Mouse (Mus musculus) testis, adult 2 months (tissue): ENCODE measurements around the gene Prr5l. TPM values are rescaled to one million over a fixed set of nuclear protein-coding genes. Genes with fewer than 3 reads are reported as not detected.

Experiments
- H3K27ac ChIP-seq: fragments of 200-500 bp; 2 replicates; pipeline ENCODE4 v1.5.1; 2012; ENCODE audit warnings: low read depth, low read length; ENCODE audit not compliant: control insufficient read depth, insufficient read depth
- H3K27me3 ChIP-seq: fragments of 200-500 bp; 2 replicates; pipeline ENCODE4 v1.6.1; 2012; ENCODE audit warnings: mild to moderate bottlenecking, low read length, moderate library complexity; ENCODE audit not compliant: control insufficient read depth, insufficient read depth
- H3K36me3 ChIP-seq: fragments of 200-500 bp; 2 replicates; pipeline ENCODE4 v1.6.1; 2012; ENCODE audit warnings: mild to moderate bottlenecking, low read length; ENCODE audit not compliant: control insufficient read depth, insufficient read depth
- H3K4me1 ChIP-seq: fragments of 200-500 bp; 2 replicates; pipeline ENCODE4 v1.6.1; 2012; ENCODE audit warnings: low read length; ENCODE audit not compliant: control insufficient read depth, insufficient read depth
- H3K4me3 ChIP-seq: fragments of 200-500 bp; 2 replicates; pipeline ENCODE4 v1.5.1; 2012; ENCODE audit warnings: low read depth, mild to moderate bottlenecking, low read length, moderate library complexity, mixed read lengths; ENCODE audit not compliant: control insufficient read depth
- CTCF ChIP-seq: fragments of 200-500 bp; IDR thresholded peaks from 2 replicates; pipeline ENCODE4 v1.5.1; 2012; ENCODE audit warnings: low read depth, mild to moderate bottlenecking, inconsistent platforms, low read length, moderate library complexity; ENCODE audit not compliant: control insufficient read depth, insufficient read depth, insufficient replicate concordance
- POLR2A ChIP-seq: fragments of 200-500 bp; IDR thresholded peaks from 2 replicates; pipeline ENCODE4 v1.6.1; 2012; ENCODE audit warnings: low read depth, mild to moderate bottlenecking, inconsistent platforms, low read length, moderate library complexity; ENCODE audit not compliant: control insufficient read depth
- polyA plus RNA-seq: library from polyadenylated mRNA; depleted of rRNA; stranded (reverse); fragments of >200 nt; gene quantifications from 2 replicates; pipeline ENCODE4 v1.2.3, GENCODE M21; 2012

Prr5l gene
- polyA plus RNA-seq, 1 experiment = 1.1 TPM

GRCm38 (mm10) chr2:101807756-101808155, 75.1 kb downstream of the Prr5l start:
- no peak overlapping the region for H3K27ac ChIP-seq
- no peak for TF ChIP-seq CTCF
- no peak for TF ChIP-seq POLR2A
- no peak overlapping the region for H3K4me3 ChIP-seq
- H3K36me3 ChIP-seq = no peaks in the 10 kb centered on the region
- no peaks in the 10 kb centered on the region for H3K4me1 ChIP-seq
- no peaks in the 10 kb centered on the region for H3K27me3 ChIP-seq

GRCm38 (mm10) chr2:101802240-101802639, 80.6 kb downstream of the Prr5l start:
- no peaks in the 10 kb centered on the region for H3K36me3 ChIP-seq
- no peaks in the 10 kb centered on the region for H3K27me3 ChIP-seq
- no peak overlapping the region for H3K27ac ChIP-seq
- H3K4me1 ChIP-seq = no peaks in the 10 kb centered on the region; the same call in 1 of the 2 replicates
- TF ChIP-seq CTCF = no peak
- no peak for TF ChIP-seq POLR2A
- H3K4me3 ChIP-seq = peak overlapping the region; percentile 65

GRCm38 (mm10) chr2:101797901-101798250, 85.0 kb downstream of the Prr5l start:
- Histone ChIP-seq H3K4me1 (no peaks in the 10 kb centered on the region; the same call in 1 of the 2 replicates), H3K27ac (no peak overlapping the region), H3K4me3 (peak overlapping the region; percentile 76), H3K27me3 (no peaks in the 10 kb centered on the region), H3K36me3 (no peaks in the 10 kb centered on the region)
- TF ChIP-seq CTCF (no peak), POLR2A (no peak)

- TF ChIP-seq POLR2A (no peak), CTCF (no peak)
- H3K36me3 ChIP-seq = no peaks in the 10 kb centered on the region
- H3K4me1 ChIP-seq = no peaks in the 10 kb centered on the region; the same call in 1 of the 2 replicates
- H3K27me3 ChIP-seq = no peaks in the 10 kb centered on the region
- no peak overlapping the region for H3K27ac ChIP-seq
- peak overlapping the region; percentile 76 for H3K4me3 ChIP-seq
These were observed 85.5 kb downstream of the Prr5l start for GRCm38 (mm10) chr2:101797166-101797900.

GRCm38 (mm10) chr2:101796287-101797115, 86.3 kb downstream of the Prr5l start:
- H3K4me1 ChIP-seq = no peaks in the 10 kb centered on the region; the same call in 1 of the 2 replicates
- TF ChIP-seq CTCF = peak; percentile 63; the same call in 1 of the 2 replicates
- no peak for TF ChIP-seq POLR2A
- H3K4me3 ChIP-seq = peak overlapping the region; percentile 76
- no peaks in the 10 kb centered on the region for H3K27me3 ChIP-seq
- no peaks in the 10 kb centered on the region for H3K36me3 ChIP-seq
- no peak overlapping the region for H3K27ac ChIP-seq

GRCm38 (mm10) chr2:101792130-101792529, 90.7 kb downstream of the Prr5l start:
- H3K27ac ChIP-seq = no peak overlapping the region
- no peaks in the 10 kb centered on the region; the same call in 1 of the 2 replicates for H3K4me1 ChIP-seq

GRCm38 (mm10) chr2:101783255-101783654, 99.6 kb downstream of the Prr5l start:
- H3K4me1 ChIP-seq = no peaks in the 10 kb centered on the region
- TF ChIP-seq CTCF (no peak), POLR2A (no peak)

More at GRCm38 (mm10) chr2:101792130-101792529, 90.7 kb downstream of the Prr5l start:
- no peak for TF ChIP-seq POLR2A
- no peak for TF ChIP-seq CTCF
- Histone ChIP-seq H3K36me3 (no peaks in the 10 kb centered on the region), H3K27me3 (no peaks in the 10 kb centered on the region), H3K4me3 (no peak overlapping the region)

More at GRCm38 (mm10) chr2:101783255-101783654, 99.6 kb downstream of the Prr5l start:
- no peaks in the 10 kb centered on the region for H3K27me3 ChIP-seq
- H3K36me3 ChIP-seq = no peaks in the 10 kb centered on the region
- H3K4me3 ChIP-seq = no peak overlapping the region
- no peak overlapping the region for H3K27ac ChIP-seq
